Mouse (Mus musculus): ENCODE measurements around the gene Polr3e.
"Not testable (repeated sequence)": the region's sequence is repeated elsewhere in the genome, so short reads cannot be mapped to it uniquely, and the experiment has no call there.

DNA sequence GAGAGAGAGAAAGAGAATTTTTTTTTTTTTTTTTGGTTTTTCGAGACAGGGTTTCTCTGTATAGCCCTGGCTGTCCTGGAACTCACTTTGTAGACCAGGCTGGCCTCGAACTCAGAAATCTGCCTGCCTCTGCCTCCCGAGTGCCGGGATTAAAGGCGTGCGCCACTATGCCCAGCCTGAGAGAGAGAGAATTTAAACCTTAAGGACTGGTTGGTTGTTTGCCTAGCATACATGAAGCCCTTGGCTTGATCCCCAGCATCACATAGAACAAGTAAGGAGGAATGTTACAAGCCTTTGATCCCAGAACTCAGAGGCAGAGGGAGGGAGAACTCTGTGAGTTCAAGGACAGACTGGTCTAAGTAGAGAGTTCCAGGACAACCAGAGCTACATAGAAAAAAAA, 6.3 kb upstream of the Polr3e start:
- not testable (repeated sequence) for TF ChIP-seq EP300 (optimal IDR thresholded peaks at IDR 0.05); CTCF (IDR thresholded peaks at IDR 0.05; ENCODE audit: low read depth)

Measured in stomach, postnatal 0 days (tissue).